Mouse (Mus musculus) heart, adult 10 weeks (tissue): Measurements from ENCODE around the gene Sox6. TPM values are rescaled to one million over a fixed set of nuclear protein-coding genes. Genes with fewer than 3 reads are reported as not detected.

Experiments used
- polyA plus RNA-seq: library from polyadenylated mRNA; stranded (reverse); fragments of 350-450 nt; fragmentation: Illumina TruSeq; extraction: RNeasy Lipid Tissue Mini Kit (QIAGEN cat#74804); gene quantifications from one replicate; pipeline ENCODE4 v1.2.3, GENCODE M21; 2014; ENCODE audit warnings: low read depth, low replicate concordance

The Sox6 gene
- 10.6 TPM for polyA plus RNA-seq

GRCm38 (mm10) chr7:116038511-116038910 lies at the start of gene Sox6:
Gene Sox6, minus strand, starts transcription at chr7:116038796.

GRCm38 (mm10) chr7:116084366-116084765 lies 45.8 kb upstream of the Sox6 start, which contains the start of gene Gm4353:
Gene Gm4353, minus strand, starts transcription at chr7:116084635.

DNA sequence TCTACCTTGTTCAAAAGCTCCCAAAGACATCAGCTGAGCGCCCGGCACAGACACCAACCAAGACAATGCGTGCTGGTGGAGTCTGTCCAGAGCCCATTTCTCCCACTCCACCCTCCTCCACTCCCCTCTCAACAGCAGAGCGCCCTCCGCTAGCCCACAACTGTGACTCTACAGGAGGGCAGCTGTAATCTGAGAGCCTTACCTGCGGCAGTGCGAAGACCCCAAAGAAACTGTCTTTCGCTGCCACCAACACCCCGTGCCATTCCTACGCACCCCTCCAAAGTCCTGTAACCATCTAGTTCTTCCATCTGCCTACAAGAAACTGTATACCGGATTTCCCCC lies 571 bp upstream of the Sox6 start, which contains the start of gene 1110004F10Rik:
TSS of gene 1110004F10Rik (plus strand) at position 202 of the 342 bp plus-strand sequence.

Other genes starting within 250 kb of the Sox6 start
- gene 1110004F10Rik, start 601 bp upstream of the Sox6 start, polyA plus RNA-seq = 75.3 TPM
- not detected for gene Gm4353, start 45.8 kb upstream of the Sox6 start, polyA plus RNA-seq